Mouse (Mus musculus) gastrocnemius, postnatal 25 days (tissue): ENCODE results near the gene Fmo1. TPM values are rescaled to one million over a fixed set of nuclear protein-coding genes. Genes with fewer than 3 reads are reported as not detected.

ENCODE experiments used
- DNase-seq: peaks from one replicate; pipeline ENCODE4 v3.0.0; 2022
- total RNA-seq, 2 experiments: library from RNA; stranded (reverse); gene quantifications; 1 replicate in 1 of 2; 2 replicates in 1 of 2; pipeline ENCODE4 v1.2.3; 2021

Fmo1 gene
- total RNA-seq, 2 experiments from 2014 or later = 10.4 to 20.2 TPM

DNA sequence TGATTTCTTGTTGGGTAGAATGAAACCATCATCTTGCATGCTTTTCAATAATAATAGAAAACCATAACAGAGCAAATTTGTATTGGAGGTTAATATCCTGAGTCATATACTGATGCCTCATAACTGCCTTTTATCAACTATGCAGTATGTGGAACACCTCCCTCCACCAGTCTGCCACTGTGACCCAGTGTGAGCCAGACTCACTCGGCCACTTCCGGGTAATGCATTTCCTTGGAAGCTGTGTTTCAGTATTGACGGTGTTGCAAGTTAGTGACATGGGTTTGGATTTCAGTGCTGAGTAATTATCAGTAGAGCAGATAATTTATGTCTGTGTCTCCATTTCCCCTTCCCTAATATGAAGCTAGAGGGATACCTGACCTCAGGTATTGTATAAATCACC lies 2.8 kb downstream of the Fmo1 start:
- no peak for DNase-seq

DNA sequence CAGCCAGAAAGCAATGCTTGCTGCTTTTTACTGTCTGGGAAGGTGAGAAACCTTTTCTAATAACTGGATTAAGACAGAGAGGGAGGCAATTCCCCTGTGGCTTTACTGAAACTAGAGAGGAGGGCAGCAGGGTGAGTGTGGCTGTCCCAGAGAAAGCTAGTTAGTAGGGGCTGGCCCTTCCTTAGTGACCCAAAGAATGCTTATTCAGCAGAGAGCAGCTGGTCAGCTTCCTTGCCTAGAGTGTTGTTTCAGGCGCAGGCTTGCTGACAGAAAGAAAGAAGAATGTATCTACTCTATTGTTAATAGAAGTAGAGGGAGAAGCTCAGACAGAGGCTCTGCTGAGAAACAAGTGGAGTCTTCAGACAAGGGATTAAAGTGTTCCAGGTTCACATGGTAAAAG lies 4.1 kb downstream of the Fmo1 start:
- DNase-seq = no peak

DNA sequence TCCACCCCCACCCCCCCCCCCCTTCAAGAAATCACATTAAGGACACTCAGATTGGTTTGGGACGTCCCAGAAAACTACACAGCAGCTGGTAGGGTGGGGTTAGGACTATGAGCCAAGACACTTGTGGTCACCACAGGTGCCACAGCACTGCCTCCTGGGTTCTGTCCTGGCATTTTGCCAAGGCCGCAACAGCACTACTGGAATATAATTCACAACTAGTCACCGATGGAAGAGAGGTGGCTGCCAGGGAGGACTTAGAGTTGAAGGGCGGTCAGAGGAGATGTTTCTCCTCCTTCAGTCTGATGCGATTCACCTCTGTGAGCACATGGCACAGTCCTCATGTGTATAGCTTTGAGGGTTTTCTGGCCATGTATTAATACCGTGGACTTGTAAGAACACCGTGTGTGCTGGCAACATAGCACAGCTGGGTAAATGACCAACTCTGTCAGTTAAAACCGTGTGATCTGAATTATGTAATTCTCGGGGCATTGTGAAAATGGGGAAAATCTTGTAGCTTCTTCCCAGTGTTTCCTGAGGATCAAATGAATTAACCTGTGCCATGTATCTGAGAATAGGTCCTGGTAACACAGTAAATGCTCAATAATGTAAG lies 6.3 kb downstream of the Fmo1 start:
- no peak for DNase-seq

DNA sequence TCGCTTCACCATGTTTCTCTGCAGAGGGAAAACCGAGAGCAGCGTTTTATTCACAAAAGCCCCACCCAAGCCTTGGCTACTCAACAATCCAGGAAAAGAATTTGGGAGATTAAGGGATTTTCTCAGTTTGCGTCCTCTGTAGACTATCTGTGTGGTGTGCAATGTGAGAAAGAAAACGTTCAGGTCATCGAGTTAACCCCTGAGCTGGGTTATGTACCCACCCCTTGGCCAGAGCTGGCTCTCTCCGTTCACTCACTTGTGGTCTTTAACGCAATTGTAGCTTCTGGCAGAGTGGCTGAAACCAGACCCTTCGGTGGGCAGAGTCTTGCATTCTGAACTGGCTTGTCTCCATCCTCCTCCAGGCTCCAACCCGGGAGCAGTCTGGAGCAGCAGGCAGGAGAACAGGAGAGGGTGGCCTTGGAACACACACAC lies 6.8 kb downstream of the Fmo1 start:
- DNase-seq = peak; percentile 33

DNA sequence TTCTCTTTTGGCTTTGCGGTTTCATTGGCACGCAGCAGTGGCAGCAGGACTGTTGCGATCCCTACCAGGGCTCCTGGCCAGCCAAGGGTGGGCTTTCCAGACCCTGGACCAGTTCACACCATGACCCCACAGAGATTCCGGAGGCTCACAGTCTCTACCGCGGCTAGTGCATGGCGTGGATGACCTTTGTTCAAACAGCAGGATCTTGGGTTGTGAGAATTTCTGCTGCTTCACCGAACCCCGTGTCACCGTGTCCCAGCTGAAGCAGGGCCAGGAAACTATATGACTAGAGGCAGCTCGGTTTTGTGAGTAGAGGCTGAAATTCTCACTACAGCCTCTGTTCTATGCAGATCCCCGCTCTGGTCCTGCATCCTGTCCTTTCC lies 7.7 kb downstream of the Fmo1 start:
- no peak for DNase-seq

DNA sequence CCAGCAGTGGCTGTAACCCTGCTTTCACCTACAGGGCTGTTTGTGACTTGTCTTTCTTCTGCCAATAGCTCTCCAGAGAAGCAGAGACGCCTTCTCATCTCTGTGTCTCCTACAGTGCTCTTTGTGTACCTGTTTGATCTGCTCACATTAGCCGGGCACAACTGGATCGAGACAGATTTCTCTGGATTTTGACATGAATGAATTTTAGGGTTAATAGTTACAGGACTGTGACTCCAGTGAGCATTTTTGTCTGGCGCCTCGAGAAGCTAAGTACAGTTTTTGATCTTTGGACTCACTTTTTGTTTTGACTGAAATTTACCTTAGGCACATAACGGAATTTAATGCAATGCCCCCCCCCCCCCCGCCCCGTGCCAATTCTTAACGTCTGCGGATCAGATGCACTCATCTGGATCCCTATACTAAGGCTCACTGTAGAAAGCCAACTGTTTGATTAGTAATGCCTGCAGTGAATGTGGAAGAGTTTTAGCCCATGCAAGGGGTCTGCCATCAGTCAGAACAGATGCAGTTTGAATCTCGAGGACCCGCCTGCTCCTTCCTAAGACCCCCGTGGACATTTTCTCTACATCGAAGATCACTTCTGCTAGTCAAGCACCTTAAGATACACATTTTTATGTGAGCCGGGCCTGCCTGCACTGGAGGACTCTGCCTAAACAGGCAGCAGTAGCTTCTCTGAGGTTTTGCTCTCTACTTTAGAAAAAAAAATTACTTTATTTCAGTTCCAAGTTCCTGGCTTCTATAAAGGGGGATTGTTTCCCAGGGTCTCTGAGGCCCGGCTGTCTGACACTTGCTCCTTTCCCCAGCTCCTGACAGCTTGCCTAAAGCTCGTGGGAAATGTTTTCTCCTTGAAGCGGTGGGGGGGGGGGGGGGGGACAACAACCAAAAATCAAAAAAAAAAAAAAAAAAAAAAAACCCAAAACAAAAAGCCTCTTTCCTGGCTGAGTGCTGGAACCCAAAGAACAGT lies 8.4 kb downstream of the Fmo1 start:
- DNase-seq = no peak

DNA sequence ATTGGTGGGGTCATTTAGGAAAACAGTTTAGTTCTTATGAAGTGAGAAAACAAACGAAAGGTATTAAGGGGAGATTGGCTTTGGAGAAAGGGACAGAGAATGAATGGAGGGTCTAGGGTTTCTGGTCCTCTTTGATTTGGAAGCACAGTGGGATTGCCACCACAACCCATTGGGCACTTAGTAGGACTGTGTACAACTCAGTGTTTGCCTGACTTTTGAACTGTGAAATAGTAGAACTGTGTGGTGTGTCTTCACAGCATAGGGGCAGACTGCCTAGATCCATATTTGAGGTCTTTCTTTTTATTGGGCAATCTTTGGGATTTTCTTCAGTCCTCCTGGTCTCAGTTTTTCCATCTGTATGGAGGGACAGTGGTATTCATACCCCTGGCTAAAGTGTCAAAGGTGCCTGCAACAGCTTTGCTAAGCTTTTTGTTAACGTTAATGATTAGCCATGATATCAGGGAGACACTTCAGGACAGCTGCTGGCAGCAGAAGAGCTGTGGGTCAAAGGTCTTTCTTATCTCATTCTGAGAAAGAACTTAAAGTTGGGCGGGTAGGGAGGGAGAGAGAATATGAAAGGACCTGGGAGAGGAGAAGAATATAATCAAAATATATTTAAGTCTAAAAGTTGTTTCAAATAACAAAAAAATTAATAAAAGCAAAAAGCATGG lies 12.5 kb downstream of the Fmo1 start:
- no peak for DNase-seq

DNA sequence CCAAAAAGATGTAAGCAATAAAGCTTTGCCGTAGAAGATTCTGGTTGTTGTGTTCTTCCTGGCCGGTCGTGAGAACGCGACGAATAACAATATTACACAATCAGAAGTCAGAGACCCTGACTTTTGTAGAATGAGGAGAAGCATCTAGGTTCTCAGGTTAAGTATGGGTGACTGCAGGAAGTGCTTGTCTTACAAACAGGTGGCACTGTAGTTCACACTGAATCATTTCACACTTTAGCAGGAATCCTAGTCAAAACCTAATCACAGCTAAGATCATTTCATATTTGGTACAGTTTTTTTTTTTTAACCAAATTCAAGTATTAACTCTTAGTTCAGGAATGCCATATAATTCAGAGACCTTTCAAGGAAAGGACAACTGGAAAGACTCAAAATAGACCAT lies 18.9 kb downstream of the Fmo1 start:
- DNase-seq = no peak

DNA sequence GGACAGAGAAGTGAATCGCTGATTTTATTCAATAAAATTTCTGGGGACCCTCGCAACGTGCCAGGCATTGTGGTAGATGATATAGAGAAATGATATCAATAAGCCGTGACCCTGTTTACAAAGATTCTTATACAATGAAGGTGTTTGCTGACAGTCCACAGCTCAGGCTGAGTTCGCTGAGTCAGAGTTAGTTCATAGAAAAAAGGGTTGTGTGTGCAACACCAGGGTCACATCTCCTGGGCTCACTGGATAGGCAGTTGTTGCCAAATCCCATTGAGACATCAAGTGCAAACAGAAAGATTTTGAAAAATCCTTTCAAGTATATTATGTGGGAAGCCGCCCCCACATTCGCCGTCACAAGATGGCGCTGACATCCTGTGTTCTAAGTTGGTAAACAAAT lies 26.2 kb downstream of the Fmo1 start:
- DNase-seq = no peak

DNA sequence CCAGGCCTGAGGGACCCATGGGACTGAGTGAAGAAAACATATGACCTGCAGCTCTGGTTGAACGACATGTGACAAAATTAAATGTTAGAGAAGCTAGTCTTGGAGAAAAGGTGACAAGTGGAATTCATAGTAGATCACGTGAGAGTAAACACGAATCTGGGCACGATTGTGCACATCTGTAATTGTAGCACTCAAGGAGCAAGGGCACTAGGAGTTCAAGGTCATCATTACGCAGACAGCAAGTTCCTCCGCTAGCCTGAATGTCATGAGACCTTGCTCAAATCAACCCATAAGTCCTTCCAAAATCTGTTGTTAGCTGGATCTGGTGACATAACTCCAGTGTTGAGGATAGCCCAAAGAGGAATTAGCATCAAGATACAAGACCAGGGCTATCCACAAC lies 27.4 kb downstream of the Fmo1 start:
- no peak for DNase-seq

DNA sequence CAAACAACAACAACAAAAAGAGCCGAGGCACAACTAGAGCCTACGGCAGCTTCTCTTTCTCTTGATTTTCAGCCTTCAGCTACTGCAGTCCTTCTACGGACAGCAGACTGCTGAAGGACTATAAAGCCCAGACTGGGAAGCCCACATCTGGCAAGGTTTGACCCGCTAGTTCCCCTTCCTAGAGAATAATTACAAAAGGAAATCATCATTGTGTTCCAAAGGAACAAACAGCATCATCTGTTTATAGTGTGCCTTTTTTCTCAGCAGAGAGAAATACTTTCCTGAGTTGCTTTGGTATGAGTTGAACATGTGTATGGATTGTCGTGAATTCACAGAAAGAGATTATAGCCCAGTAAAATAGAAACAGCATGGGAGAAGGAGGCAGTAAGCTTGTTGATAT lies 32.1 kb downstream of the Fmo1 start:
- no peak for DNase-seq

DNA sequence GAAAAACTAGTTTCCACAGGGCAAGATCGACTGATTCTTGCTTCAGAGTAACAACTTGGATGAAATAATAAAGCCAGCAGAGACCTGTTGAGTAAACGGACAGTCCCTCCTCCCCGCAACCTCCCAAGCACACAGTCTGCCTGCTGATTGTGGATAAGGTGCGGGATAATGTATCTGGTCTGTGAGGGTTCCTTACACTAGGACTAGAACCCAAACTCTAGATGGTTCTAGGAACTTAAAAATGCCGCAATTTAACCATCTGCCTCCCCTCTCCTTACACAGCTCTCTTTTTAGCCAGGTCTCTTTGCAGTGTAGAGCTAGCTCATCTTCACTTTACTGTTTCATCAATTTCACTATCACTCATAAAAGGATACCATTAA lies 33.8 kb downstream of the Fmo1 start:
- DNase-seq = no peak

DNA sequence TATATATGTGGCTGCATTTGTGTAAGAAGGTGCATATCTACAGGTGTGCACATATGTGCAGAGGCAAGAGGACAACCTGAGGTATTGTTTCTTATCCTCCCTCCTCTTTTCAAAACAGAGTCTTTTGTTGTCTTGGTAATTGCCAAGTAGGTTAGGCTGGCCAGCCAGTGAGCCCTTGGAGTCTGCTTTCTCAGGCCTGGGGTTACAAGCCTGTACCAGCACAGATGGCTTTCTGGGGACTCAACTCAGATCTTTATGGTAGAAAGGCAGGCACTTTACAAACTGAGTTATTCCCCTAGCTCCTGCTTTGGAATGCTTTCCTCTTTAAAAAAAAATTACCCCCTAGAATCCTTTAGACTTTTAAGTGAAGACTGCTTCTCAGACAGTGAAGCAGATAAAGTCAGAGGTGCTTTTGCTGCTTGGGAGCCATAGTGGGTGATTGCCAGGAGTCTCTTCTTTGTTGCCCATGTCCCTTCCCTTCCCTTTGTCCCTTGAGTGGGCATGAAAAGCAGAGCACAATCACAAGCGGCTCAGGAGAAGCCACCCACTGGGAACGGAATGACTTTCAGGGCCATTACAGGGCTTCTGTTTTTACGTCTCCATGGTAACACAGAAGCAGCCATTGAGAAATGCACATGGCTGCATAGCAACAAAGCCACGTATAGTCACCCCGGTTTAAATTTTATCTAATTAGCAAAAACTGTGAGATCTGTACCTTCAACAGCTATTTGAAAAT lies 34.4 kb downstream of the Fmo1 start:
- DNase-seq = no peak

DNA sequence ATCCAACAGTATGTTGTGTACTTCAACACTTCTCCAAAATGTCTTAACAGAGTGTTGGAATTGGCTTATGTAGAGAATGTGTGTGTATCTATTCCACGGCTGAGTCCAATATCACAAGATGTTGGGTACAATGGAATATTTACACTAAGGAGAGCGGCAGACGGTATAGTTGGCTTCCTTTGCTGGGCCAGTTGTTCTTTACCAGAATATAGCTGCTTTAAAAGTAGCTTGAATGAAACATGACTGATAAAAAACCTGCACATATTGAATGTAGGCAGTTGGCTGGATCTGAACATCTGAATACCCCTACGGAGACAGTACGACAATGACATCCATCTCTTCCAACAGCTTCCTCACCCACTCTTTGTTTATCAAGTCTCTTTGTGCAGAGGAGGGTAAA lies 47.1 kb downstream of the Fmo1 start:
- no peak for DNase-seq

DNA sequence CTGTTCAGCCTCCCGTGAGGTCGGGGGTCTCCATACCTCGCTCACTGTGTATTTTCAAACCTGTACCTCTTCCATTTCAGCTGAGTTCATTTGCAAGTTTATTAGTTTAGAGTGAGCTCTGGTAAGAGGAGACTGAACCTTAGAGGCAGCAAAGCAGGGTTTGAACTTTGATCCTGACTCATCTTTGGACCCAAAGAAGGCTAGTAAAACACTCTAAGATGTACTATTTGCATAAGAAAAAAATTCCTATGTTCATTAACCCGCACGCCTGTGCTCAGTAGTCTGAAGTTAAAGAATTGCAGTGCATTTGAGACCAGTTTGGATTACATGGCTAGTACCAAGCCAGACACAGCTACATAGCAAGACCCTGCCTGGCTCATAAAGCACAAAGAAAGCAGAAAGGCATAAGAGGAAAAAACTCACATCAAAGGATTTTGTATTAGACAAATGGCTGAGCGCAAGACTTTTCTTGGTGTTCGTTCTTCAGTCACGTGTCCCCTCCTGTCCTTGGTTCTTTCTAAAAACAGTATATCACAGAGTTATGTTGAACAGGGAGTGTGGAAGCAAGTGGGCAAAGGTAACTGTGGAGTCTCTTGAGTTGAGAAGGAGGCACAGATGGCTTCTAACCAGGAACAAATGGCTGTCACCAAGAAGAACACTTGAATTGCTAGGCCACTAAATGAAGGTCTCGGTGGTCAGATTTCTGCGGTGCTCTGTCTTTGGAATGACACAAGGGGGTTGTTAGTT lies 50.9 kb downstream of the Fmo1 start:
- DNase-seq = no peak

DNA sequence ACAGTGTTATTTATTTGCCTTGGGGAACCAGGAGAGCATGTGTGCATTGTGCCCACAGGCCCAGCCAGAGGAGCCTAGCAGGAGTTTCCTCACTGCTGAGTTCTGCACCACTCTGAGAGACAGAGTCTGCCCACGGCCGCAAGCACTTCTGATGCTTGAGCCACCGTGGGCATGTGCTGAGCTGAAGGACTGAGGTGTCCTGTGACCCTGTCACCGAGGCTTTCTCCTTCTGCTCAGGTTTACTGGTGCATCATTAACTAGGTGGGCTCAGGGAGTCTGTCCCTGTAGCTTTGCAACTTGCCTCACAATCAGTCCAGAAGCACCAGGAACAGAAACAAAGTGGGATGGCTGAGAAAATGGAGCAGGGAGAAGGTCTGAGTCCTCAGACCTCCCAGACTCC lies 51.5 kb downstream of the Fmo1 start:
- DNase-seq = no peak

DNA sequence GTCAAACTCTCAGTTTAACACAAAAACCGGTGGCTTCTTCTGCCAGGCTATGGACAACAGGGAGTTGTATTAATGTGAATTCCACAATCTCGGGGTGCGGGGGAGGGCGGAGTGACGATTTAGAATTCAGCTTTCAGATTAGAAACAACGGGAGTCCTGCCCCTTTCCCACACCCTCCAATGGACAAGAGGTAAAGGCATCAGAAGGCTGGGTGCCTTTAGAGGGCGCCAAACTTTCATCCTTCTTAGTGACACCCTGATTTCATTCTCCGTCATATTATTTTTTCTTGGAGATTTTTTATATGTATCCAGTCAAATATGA lies 52.6 kb downstream of the Fmo1 start, which contains the start of gene Fmo4:
Fmo4 (minus strand) TSS at position 137 of the 321 bp plus-strand sequence.
- DNase-seq = no peak

DNA sequence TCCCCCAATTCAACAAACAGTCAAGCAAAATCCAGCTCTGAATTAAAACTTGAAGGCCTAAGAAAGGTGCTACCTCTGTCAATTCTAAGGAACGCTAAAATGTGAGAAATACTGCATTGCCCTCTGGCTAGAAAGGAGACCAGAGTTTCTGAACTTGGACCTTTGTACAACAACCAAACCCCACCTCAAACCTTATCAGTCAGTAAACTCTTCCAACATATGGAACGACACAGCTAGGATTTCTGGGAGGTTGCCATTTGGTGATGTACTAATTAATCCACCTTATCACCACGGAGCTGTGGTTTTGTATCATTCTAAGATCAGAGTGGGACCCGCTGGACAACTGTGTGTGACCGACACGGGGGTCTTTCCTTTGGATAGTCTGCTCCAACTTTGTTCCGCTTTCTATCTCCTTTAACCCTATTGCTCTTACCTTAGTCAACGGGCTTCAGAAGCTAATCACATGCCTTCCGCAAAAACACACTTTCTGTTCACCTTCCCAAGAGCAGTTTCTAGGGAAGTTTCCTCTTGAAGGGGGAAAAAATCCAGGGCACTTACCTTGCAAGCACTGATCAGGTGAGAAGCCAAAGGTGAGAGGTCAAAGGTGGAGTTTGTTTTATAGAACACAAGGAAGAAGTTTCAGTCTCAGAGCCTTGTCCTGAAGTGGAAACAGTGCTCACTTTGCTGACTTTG lies 53.1 kb downstream of the Fmo1 start:
- DNase-seq = no peak

DNA sequence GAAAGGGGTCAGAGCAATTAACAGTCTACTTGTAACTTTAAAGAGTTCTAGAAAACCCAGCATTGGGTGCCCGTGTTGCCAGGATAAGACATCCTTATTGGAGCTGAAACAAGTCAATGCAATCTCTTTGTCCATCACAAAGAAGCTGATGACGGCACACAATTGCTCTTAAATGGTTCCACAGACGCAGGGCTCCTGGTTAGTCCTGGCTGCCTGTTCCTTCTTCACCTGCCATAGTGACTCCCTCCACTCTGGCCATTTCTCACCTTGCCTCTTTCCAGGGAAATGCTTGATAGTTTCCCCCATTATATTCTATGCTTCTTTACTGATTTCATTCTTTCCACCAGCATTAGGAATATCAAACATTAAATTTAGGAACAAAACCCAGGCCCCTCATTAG lies 57.9 kb downstream of the Fmo1 start:
- DNase-seq = no peak

DNA sequence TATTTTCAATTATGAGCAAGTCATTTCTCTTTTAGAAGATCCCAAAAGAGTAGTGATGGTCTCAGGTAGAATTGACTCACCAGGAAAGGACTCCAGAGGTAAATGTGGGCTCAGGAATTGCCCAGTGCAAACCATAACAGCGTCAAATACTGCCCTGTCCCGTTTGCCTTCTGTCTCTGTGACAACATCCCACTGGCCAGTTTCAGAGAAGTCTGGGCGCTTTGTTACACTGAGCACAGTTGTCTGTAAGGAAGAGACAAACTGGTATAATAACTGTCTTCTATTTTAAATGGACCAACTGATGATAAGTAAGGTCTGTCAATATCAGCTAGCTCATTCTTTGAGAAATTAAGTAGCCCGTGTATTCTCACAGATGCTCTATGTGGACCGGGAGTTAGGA lies 59.0 kb downstream of the Fmo1 start:
- DNase-seq = no peak

DNA sequence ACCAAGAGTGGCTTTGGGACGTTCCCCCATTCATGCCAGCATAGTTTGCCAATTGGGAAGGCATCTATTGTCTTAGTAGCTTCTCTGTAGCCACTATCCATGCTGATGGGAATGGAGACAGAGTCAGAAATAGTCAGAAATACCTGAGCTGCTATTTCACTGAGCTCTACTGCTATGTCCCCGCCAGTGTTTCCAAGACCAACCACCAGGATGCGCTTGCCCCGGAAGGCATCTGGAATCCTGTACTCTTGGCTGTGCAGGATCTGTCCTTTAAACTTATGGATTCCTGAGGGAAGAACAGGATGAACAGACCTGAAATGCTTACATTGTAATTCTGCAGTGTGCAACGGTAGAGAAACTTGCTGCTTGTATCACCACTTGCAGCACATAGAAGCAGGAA lies 61.4 kb downstream of the Fmo1 start:
- no peak for DNase-seq
